Mouse (Mus musculus): ENCODE results near the gene Vmn1r170.
"Not testable (repeated sequence)": the region's sequence is repeated elsewhere in the genome, so short reads cannot be mapped to it uniquely, and the experiment has no call there.

Vmn1r170 gene

GRCm38 (mm10) chr7:23605875-23606274 lies at the start of gene Vmn1r170:
Gene Vmn1r170 (plus strand): TSS chr7:23606175.
- POLR2A ChIA-PET, CTCF ChIA-PET: not testable (repeated sequence)

GRCm38 (mm10) chr7:23575226-23575625 lies 30.7 kb upstream of the Vmn1r170 start, which contains the start of gene Vmn1r169:
Gene Vmn1r169 (plus strand): TSS chr7:23575526.
- POLR2A ChIA-PET, CTCF ChIA-PET: not testable (repeated sequence)

- ChIA-PET POLR2A (no interaction called here), CTCF (no interaction called here)
Measured at GRCm38 (mm10) chr7:23630422-23630821, 24.4 kb downstream of the Vmn1r170 start, which contains the start of gene Vmn1r171. Gene Vmn1r171 (plus strand): TSS chr7:23630722.

Data from embryonic stem cell, embryonic (primary cell).